Mouse (Mus musculus) megakaryocyte, embryonic 14.5 days (primary cell): ENCODE measurements around the gene Slc6a17.

Experiments
- FLI1 ChIP-seq: IDR thresholded peaks from 2 replicates; pipeline ENCODE4 v1.6.1; 2012; ENCODE audit warnings: low read length, inconsistent platforms, mixed read lengths
- GATA1 ChIP-seq: IDR thresholded peaks from 3 replicates; pipeline ENCODE4 v1.6.1; 2012; ENCODE audit warnings: mixed read lengths, low read length, inconsistent platforms, borderline replicate concordance

GRCm38 (mm10) chr3:107446822-107447221 lies 71.0 kb downstream of the Slc6a17 start:
- no peak for TF ChIP-seq GATA1
- no peak for TF ChIP-seq FLI1
